Mouse (Mus musculus): ENCODE data around the gene Runx2. TPM values are rescaled to one million over a fixed set of nuclear protein-coding genes. Genes with fewer than 3 reads are reported as not detected.

The Runx2 gene
- total RNA-seq, 2 experiments from 2014 or later = 24.3 to 35.2 TPM

- DNase-seq = peak in 1 of 2 experiments; percentile 8
Observed at GRCm38 (mm10) chr17:44460156-44460555, 354.4 kb downstream of the Runx2 start.

DNA sequence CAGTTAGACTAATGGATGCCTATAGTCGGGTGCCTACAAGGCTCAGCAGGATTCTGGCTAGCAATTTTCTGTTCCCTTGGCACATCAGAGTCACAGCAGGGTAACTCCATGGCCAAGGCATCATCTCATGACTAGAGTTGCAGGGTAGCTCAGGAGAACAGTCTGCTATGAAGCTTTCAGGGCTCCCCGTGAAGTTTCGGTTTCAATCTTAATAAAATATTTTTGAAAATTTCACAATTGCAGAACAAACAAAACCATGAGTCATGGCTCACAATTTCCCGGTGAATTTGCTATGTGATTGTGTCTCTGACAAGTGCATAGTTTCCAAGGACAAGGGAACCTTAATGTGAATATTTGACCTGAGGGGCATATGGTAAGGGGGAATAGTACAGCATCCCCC is 355.6 kb downstream of the Runx2 start:
- peak in 1 of 2 experiments; percentile 5 for DNase-seq

DNA sequence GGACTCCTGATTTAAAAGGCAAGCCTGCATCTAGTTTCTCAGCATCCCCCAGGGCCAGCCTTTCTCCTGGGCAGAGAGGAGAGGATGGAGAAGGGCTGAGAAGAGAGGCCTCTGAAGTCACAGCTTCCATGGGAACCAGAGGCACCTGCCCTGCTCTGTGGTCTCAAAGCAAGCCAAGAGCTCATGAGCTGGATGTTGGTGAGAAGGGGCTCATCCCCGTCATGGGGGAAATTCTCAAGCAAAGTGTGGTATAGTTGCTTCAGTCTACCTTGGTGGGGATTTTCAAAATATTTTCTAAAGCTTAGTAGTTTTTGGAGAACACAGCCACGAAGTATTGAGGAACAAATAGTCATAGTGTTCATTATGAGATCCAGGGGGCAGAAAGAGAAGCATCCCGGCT is 357.9 kb downstream of the Runx2 start:
- no peak for DNase-seq

GRCm38 (mm10) chr17:44455681-44456600 is 358.7 kb downstream of the Runx2 start:
- DNase-seq = peak; percentile 67 to 78

DNA sequence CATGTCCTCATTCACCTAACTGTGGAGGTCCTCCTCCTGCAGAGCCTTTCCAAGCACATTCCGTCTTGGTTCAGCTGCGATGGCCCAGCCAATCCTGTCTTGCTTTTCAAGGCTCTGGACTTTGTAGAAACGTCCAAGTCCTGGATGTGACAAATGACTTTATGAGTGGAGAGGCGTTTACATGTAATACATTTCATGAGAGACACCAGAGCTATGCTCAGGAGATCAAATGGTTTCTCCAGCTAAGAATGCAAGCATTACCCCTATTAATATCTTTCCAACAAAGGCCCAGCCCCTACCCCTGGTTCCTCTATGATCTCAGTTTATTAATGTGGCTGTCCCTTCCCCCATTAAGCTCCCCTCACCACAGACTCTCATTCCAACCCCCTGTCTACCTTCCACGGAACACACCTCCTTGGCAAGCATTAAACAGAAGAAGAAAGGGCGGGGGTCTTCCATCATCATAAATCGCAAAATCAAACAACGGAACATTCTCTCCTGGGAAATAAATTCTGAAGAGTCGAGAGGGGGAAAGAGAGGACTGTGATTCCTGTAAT is 364.6 kb downstream of the Runx2 start:
- no peak for DNase-seq

Other genes with a start within 250 kb of the Runx2 start
- gene Supt3, start 37.6 kb downstream of the Runx2 start, total RNA-seq (2021) = 10 to 100 TPM; 24.7 to 34.0 TPM

Data from adrenal gland, postnatal 36 days (tissue).